Mouse (Mus musculus): ENCODE data around the gene Mup4. TPM values are rescaled to one million over a fixed set of nuclear protein-coding genes. Genes with fewer than 3 reads are reported as not detected.
A peak's percentile ranks its signal among the peaks of the same experiment; 100 is the strongest.
"Not testable (repeated sequence)": the region's sequence is repeated elsewhere in the genome, so short reads cannot be mapped to it uniquely, and the experiment has no call there.

Gene Mup4
- not detected in 2 replicates for polyA plus RNA-seq (2016; fragmentation: Nextera tagmentation; extraction: Ambion mirVana)

- 88% methylated on average over 3 of the region's 3 CpGs for WGBS
- no peak within 1 kb of the TSS for H3K9ac ChIP-seq (replicated peaks)
- H3K9me3 ChIP-seq, result no peaks in the 10 kb centered on the region
- no peak for ATAC-seq (ENCODE audit: insufficient number of reproducible peaks, insufficient read depth, low FRiP score, low TSS enrichment, low read depth)
- no peak within 1 kb of the TSS for H3K4me3 ChIP-seq (replicated peaks)
- no peak within 1 kb of the TSS for H3K27ac ChIP-seq
- H3K4me1 ChIP-seq (replicated peaks), result no peaks in the 10 kb centered on the region
- H3K27me3 ChIP-seq, result no peaks in the 10 kb centered on the region
- no peaks in the 10 kb centered on the region for H3K36me3 ChIP-seq
- no peak within 1 kb of the TSS for H3K4me2 ChIP-seq
These were observed at the start of gene Mup4 for GRCm38 (mm10) chr4:59960610-59961009. Gene Mup4 (minus strand): TSS chr4:59960710.

GRCm38 (mm10) chr4:59997894-59998293, 37.4 kb upstream of the Mup4 start:
- not testable (repeated sequence) for H3K9me3 ChIP-seq; H3K9ac ChIP-seq (replicated peaks); H3K4me3 ChIP-seq (replicated peaks); H3K36me3 ChIP-seq; ATAC-seq (ENCODE audit: insufficient number of reproducible peaks, insufficient read depth, low FRiP score, low TSS enrichment, low read depth); H3K27me3 ChIP-seq; H3K4me1 ChIP-seq (replicated peaks); H3K4me2 ChIP-seq; H3K27ac ChIP-seq

- H3K9me3 ChIP-seq, result no peaks in the 10 kb centered on the region
- no peak within 1 kb of the TSS for H3K9ac ChIP-seq (replicated peaks)
- H3K36me3 ChIP-seq, result no peaks in the 10 kb centered on the region
- no peaks in the 10 kb centered on the region for H3K27me3 ChIP-seq
- no peaks in the 10 kb centered on the region for H3K4me1 ChIP-seq (replicated peaks)
- WGBS, result 48% methylated on average over 3 of the region's 3 CpGs
- no peak for ATAC-seq (ENCODE audit: insufficient number of reproducible peaks, insufficient read depth, low FRiP score, low TSS enrichment, low read depth)
- no peak within 1 kb of the TSS for H3K27ac ChIP-seq
- H3K4me3 ChIP-seq (replicated peaks), result no peak within 1 kb of the TSS
- H3K4me2 ChIP-seq, result no peak within 1 kb of the TSS
These were observed 3.2 kb upstream of the Mup4 start, which contains the start of gene Mup6 for GRCm38 (mm10) chr4:59963405-59964344. Gene Mup6 (plus strand): TSS chr4:59964294.

GRCm38 (mm10) chr4:59937543-59937942, 23.0 kb downstream of the Mup4 start:
- no peaks in the 10 kb centered on the region for H3K36me3 ChIP-seq
- no peak overlapping the region for H3K4me3 ChIP-seq (replicated peaks)
- H3K4me2 ChIP-seq, result no peak overlapping the region
- peak; percentile 81 for ATAC-seq (ENCODE audit: insufficient number of reproducible peaks, insufficient read depth, low FRiP score, low TSS enrichment, low read depth)
- no peak overlapping the region for H3K27ac ChIP-seq
- WGBS, result 41% methylated on average over 2 of the region's 2 CpGs
- H3K9me3 ChIP-seq, result no peaks in the 10 kb centered on the region
- peaks cover 6% of the 10 kb centered on the region; the same call in 1 of the 2 replicates for H3K4me1 ChIP-seq (replicated peaks)
- no peak overlapping the region for H3K9ac ChIP-seq (replicated peaks)
- H3K27me3 ChIP-seq, result no peaks in the 10 kb centered on the region; the same call in 1 of the 2 replicates

- Histone ChIP-seq H3K27me3 (no peaks in the 10 kb centered on the region), H3K4me1 (replicated peaks) (peaks cover 6% of the 10 kb centered on the region; the same call in 1 of the 2 replicates), H3K9ac (replicated peaks) (no peak overlapping the region), H3K27ac (no peak overlapping the region), H3K4me2 (no peak overlapping the region), H3K36me3 (no peaks in the 10 kb centered on the region), H3K4me3 (replicated peaks) (no peak overlapping the region), H3K9me3 (no peaks in the 10 kb centered on the region)
- peak; percentile 67 for ATAC-seq (ENCODE audit: insufficient number of reproducible peaks, insufficient read depth, low FRiP score, low TSS enrichment, low read depth)
- 53% methylated on average over 6 of the region's 6 CpGs for WGBS
These were observed 27.8 kb downstream of the Mup4 start for GRCm38 (mm10) chr4:59932505-59933281.

GRCm38 (mm10) chr4:59928347-59928746, 32.2 kb downstream of the Mup4 start:
- H3K4me1 ChIP-seq (replicated peaks), result no peaks in the 10 kb centered on the region
- H3K36me3 ChIP-seq, result no peaks in the 10 kb centered on the region
- no peak overlapping the region for H3K27ac ChIP-seq
- no peak overlapping the region for H3K4me2 ChIP-seq
- WGBS, result 27% methylated on average over 6 of the region's 6 CpGs
- H3K27me3 ChIP-seq, result no peaks in the 10 kb centered on the region
- no peak for ATAC-seq (ENCODE audit: insufficient number of reproducible peaks, insufficient read depth, low FRiP score, low TSS enrichment, low read depth)
- no peak overlapping the region for H3K9ac ChIP-seq (replicated peaks)
- no peaks in the 10 kb centered on the region for H3K9me3 ChIP-seq
- H3K4me3 ChIP-seq (replicated peaks), result no peak overlapping the region

- Histone ChIP-seq H3K27ac (no peak overlapping the region), H3K4me2 (no peak overlapping the region), H3K36me3 (no peaks in the 10 kb centered on the region), H3K9me3 (no peaks in the 10 kb centered on the region), H3K27me3 (no peaks in the 10 kb centered on the region), H3K4me3 (replicated peaks) (no peak overlapping the region), H3K9ac (replicated peaks) (no peak overlapping the region), H3K4me1 (replicated peaks) (no peaks in the 10 kb centered on the region)
- no peak for ATAC-seq (ENCODE audit: insufficient number of reproducible peaks, insufficient read depth, low FRiP score, low TSS enrichment, low read depth)
- WGBS, result 79% methylated on average over 3 of the region's 3 CpGs
These were observed 32.8 kb downstream of the Mup4 start for GRCm38 (mm10) chr4:59927666-59928065.

- ATAC-seq (ENCODE audit: insufficient number of reproducible peaks, insufficient read depth, low FRiP score, low TSS enrichment, low read depth), result no peak
- H3K9ac ChIP-seq (replicated peaks), result no peak overlapping the region
- H3K4me2 ChIP-seq, result no peak overlapping the region
- H3K4me3 ChIP-seq (replicated peaks), result no peak overlapping the region
- H3K4me1 ChIP-seq (replicated peaks), result no peaks in the 10 kb centered on the region
- 0 out of 2 replicates have a peak, but pooled peaks cover 3% of the 10 kb centered on the region for H3K27me3 ChIP-seq
- H3K9me3 ChIP-seq, result no peaks in the 10 kb centered on the region
- 88% methylated on average over 9 of the region's 9 CpGs for WGBS
- H3K36me3 ChIP-seq, result no peaks in the 10 kb centered on the region
- no peak overlapping the region for H3K27ac ChIP-seq
These were observed 35.4 kb downstream of the Mup4 start for GRCm38 (mm10) chr4:59925082-59925481.

GRCm38 (mm10) chr4:59917966-59918365, 42.5 kb downstream of the Mup4 start:
- ATAC-seq (ENCODE audit: insufficient number of reproducible peaks, insufficient read depth, low FRiP score, low TSS enrichment, low read depth), result no peak
- H3K36me3 ChIP-seq, result no peaks in the 10 kb centered on the region
- 89% methylated on average over 3 of the region's 3 CpGs for WGBS
- H3K9ac ChIP-seq (replicated peaks), result no peak overlapping the region
- H3K4me1 ChIP-seq (replicated peaks), result 0 out of 2 replicates have a peak, but pooled peaks cover 5% of the 10 kb centered on the region
- peaks cover 34% of the 10 kb centered on the region for H3K27me3 ChIP-seq
- H3K4me2 ChIP-seq, result no peak overlapping the region
- no peak overlapping the region for H3K27ac ChIP-seq
- H3K4me3 ChIP-seq (replicated peaks), result no peak overlapping the region
- no peaks in the 10 kb centered on the region for H3K9me3 ChIP-seq

GRCm38 (mm10) chr4:59914608-59915403, 45.7 kb downstream of the Mup4 start, which contains the start of gene Slc46a2:
Gene Slc46a2 (minus strand): TSS chr4:59915056.
- Histone ChIP-seq H3K27ac (no peak within 1 kb of the TSS), H3K9ac (replicated peaks) (no peak within 1 kb of the TSS), H3K9me3 (no peaks in the 10 kb centered on the region), H3K27me3 (peaks cover 31% of the 10 kb centered on the region), H3K4me1 (replicated peaks) (0 out of 2 replicates have a peak, but pooled peaks cover 5% of the 10 kb centered on the region), H3K36me3 (no peaks in the 10 kb centered on the region), H3K4me2 (peak within 1 kb of the TSS; percentile 17; the same call in 1 of the 2 replicates), H3K4me3 (replicated peaks) (no peak within 1 kb of the TSS)
- ATAC-seq (ENCODE audit: insufficient number of reproducible peaks, insufficient read depth, low FRiP score, low TSS enrichment, low read depth), result peak; percentile 57
- WGBS, result 13% methylated on average over 22 of the region's 22 CpGs

Measured in limb, embryonic 12.5 days (tissue).